Mouse (Mus musculus) intestine, embryonic 16.5 days (tissue): ENCODE results near the gene Gramd4. TPM values are rescaled to one million over a fixed set of nuclear protein-coding genes. Genes with fewer than 3 reads are reported as not detected.

ENCODE experiments used
- ATAC-seq: fragments of 200-750 bp; cut with Nextera tagmentation; 2 replicates; pipeline ENCODE4 v1.8.0; 2017; ENCODE audit warnings: moderate TSS enrichment, moderate library complexity
- H3K27ac ChIP-seq: fragments of 300-500 bp; sonication (generic); 2 replicates; pipeline ENCODE4 v1.5.1; 2014; ENCODE audit warnings: mild to moderate bottlenecking, low read length
- H3K27me3 ChIP-seq: fragments of 300-500 bp; sonication (generic); replicated peaks from 2 replicates; pipeline ENCODE4 v1.6.1; 2014; ENCODE audit warnings: low read length, control low read depth, mixed read lengths; ENCODE audit not compliant: control insufficient read depth, insufficient read depth
- H3K36me3 ChIP-seq: fragments of 300-500 bp; sonication (generic); 2 replicates; pipeline ENCODE4 v1.6.1; 2014; ENCODE audit warnings: low read length, control low read depth; ENCODE audit not compliant: control insufficient read depth, insufficient read depth
- H3K4me1 ChIP-seq: fragments of 300-500 bp; sonication (generic); 2 replicates; pipeline ENCODE4 v1.6.1; 2014; ENCODE audit warnings: low read length, control low read depth, mixed read lengths; ENCODE audit not compliant: control insufficient read depth, insufficient read depth
- H3K4me2 ChIP-seq: fragments of 300-500 bp; sonication (generic); 2 replicates; pipeline ENCODE4 v1.6.1; 2014; ENCODE audit warnings: low read depth, low read length, control low read depth
- H3K4me3 ChIP-seq: fragments of 300-500 bp; sonication (generic); 2 replicates; pipeline ENCODE4 v1.5.1; 2014; ENCODE audit warnings: mild to moderate bottlenecking, low read length
- H3K9ac ChIP-seq: fragments of 300-500 bp; sonication (generic); 2 replicates; pipeline ENCODE4 v1.6.1; 2014; ENCODE audit warnings: low read depth, low read length
- H3K9me3 ChIP-seq: fragments of 300-500 bp; sonication (generic); 2 replicates; pipeline ENCODE4 v1.6.1; 2016; ENCODE audit warnings: low read length, control low read depth; ENCODE audit not compliant: control insufficient read depth
- WGBS: fragments of 180-500 bp; shearing (Covaris S2); extraction: QIAGEN DNeasy Blood & Tissue Kit; methylation state at CpG from one replicate; pipeline ENCODE4 v1.1.7; 2014; 5-methylcytosine and 5-hydroxymethylcytosine counted together
- polyA plus RNA-seq: library from polyadenylated mRNA; unstranded; fragments of >200 nt; fragmentation: Nextera tagmentation; extraction: Ambion mirVana; gene quantifications from 2 replicates; pipeline ENCODE4 v1.2.1, GENCODE M21; 2015

Gramd4 gene
- polyA plus RNA-seq, 1 experiment from 2014 or later = 9.1 TPM

- WGBS = 33% methylated on average over 10 of the region's 10 CpGs
- Histone ChIP-seq H3K27me3 (no peaks in the 10 kb centered on the region), H3K9ac (no peak overlapping the region), H3K4me2 (no peak overlapping the region), H3K36me3 (no peaks in the 10 kb centered on the region), H3K4me1 (peaks cover 27% of the 10 kb centered on the region), H3K9me3 (no peaks in the 10 kb centered on the region), H3K27ac (no peak overlapping the region), H3K4me3 (no peak overlapping the region)
- ATAC-seq = peak; percentile 19; the same call in 1 of the 2 replicates
These were observed 55.3 kb downstream of the Gramd4 start for GRCm38 (mm10) chr15:86112707-86113341.

GRCm38 (mm10) chr15:86113342-86113710, 55.8 kb downstream of the Gramd4 start:
- H3K4me2 ChIP-seq = no peak overlapping the region
- H3K9me3 ChIP-seq = no peaks in the 10 kb centered on the region
- no peak overlapping the region for H3K9ac ChIP-seq
- WGBS = 11% methylated on average over 9 of the region's 9 CpGs
- peaks cover 27% of the 10 kb centered on the region for H3K4me1 ChIP-seq
- no peak overlapping the region for H3K27ac ChIP-seq
- peak; percentile 45 for ATAC-seq
- no peak overlapping the region for H3K4me3 ChIP-seq
- H3K27me3 ChIP-seq = no peaks in the 10 kb centered on the region
- H3K36me3 ChIP-seq = no peaks in the 10 kb centered on the region

GRCm38 (mm10) chr15:86116421-86116820, 58.9 kb downstream of the Gramd4 start:
- no peak for ATAC-seq
- Histone ChIP-seq H3K9ac (no peak overlapping the region), H3K9me3 (no peaks in the 10 kb centered on the region), H3K36me3 (no peaks in the 10 kb centered on the region), H3K27me3 (no peaks in the 10 kb centered on the region), H3K4me3 (no peak overlapping the region), H3K27ac (no peak overlapping the region), H3K4me1 (peaks cover 27% of the 10 kb centered on the region), H3K4me2 (no peak overlapping the region)
- 54% methylated on average over 5 of the region's 5 CpGs for WGBS

GRCm38 (mm10) chr15:86117115-86118100, 59.9 kb downstream of the Gramd4 start:
- peaks cover 2% of the 10 kb centered on the region; the same call in 1 of the 2 replicates for H3K36me3 ChIP-seq
- H3K9ac ChIP-seq = no peak overlapping the region
- WGBS = 67% methylated on average over 14 of the region's 15 CpGs
- H3K4me3 ChIP-seq = no peak overlapping the region
- peaks cover 25% of the 10 kb centered on the region for H3K4me1 ChIP-seq
- H3K27me3 ChIP-seq = no peaks in the 10 kb centered on the region
- H3K4me2 ChIP-seq = no peak overlapping the region
- H3K9me3 ChIP-seq = no peaks in the 10 kb centered on the region
- ATAC-seq = no peak
- no peak overlapping the region for H3K27ac ChIP-seq

GRCm38 (mm10) chr15:86119186-86119585, 61.7 kb downstream of the Gramd4 start:
- no peaks in the 10 kb centered on the region for H3K27me3 ChIP-seq
- WGBS = 85% methylated on average over 7 of the region's 7 CpGs
- ATAC-seq = no peak
- H3K4me2 ChIP-seq = no peak overlapping the region
- H3K4me3 ChIP-seq = no peak overlapping the region
- H3K36me3 ChIP-seq = peaks cover 6% of the 10 kb centered on the region; the same call in 1 of the 2 replicates
- H3K9ac ChIP-seq = no peak overlapping the region
- no peaks in the 10 kb centered on the region for H3K9me3 ChIP-seq
- no peak overlapping the region for H3K27ac ChIP-seq
- H3K4me1 ChIP-seq = peaks cover 11% of the 10 kb centered on the region; the same call in 1 of the 2 replicates

- no peak overlapping the region for H3K9ac ChIP-seq
- H3K27ac ChIP-seq = no peak overlapping the region
- no peak for ATAC-seq
- no peaks in the 10 kb centered on the region for H3K4me1 ChIP-seq
- no peak overlapping the region for H3K4me2 ChIP-seq
- WGBS = 86% methylated on average over 9 of the region's 9 CpGs
- H3K27me3 ChIP-seq = no peaks in the 10 kb centered on the region
- H3K4me3 ChIP-seq = no peak overlapping the region
- H3K36me3 ChIP-seq = peaks cover 11% of the 10 kb centered on the region
- no peaks in the 10 kb centered on the region for H3K9me3 ChIP-seq
These were observed 64.9 kb downstream of the Gramd4 start for GRCm38 (mm10) chr15:86122261-86122949.

- no peak for ATAC-seq
- no peaks in the 10 kb centered on the region for H3K9me3 ChIP-seq
- H3K4me2 ChIP-seq = no peak overlapping the region
- no peak overlapping the region for H3K9ac ChIP-seq
- H3K36me3 ChIP-seq = peaks cover 18% of the 10 kb centered on the region
- WGBS = 85% methylated on average over 4 of the region's 4 CpGs
- no peaks in the 10 kb centered on the region for H3K4me1 ChIP-seq
- no peak overlapping the region for H3K27ac ChIP-seq
- H3K4me3 ChIP-seq = no peak overlapping the region
- H3K27me3 ChIP-seq = no peaks in the 10 kb centered on the region
These were observed 65.9 kb downstream of the Gramd4 start for GRCm38 (mm10) chr15:86123409-86123808.

- peak; percentile 68 for ATAC-seq
- Histone ChIP-seq H3K27me3 (no peaks in the 10 kb centered on the region), H3K27ac (no peak overlapping the region), H3K36me3 (peaks cover 18% of the 10 kb centered on the region), H3K4me1 (no peaks in the 10 kb centered on the region), H3K9ac (no peak overlapping the region), H3K4me2 (no peak overlapping the region), H3K9me3 (no peaks in the 10 kb centered on the region), H3K4me3 (no peak overlapping the region)
- WGBS = 43% methylated on average over 1 of the region's 1 CpGs
These were observed 66.9 kb downstream of the Gramd4 start for GRCm38 (mm10) chr15:86124359-86124758.

GRCm38 (mm10) chr15:86129036-86129435, 71.5 kb downstream of the Gramd4 start:
- no peaks in the 10 kb centered on the region for H3K27me3 ChIP-seq
- H3K4me2 ChIP-seq = no peak overlapping the region
- H3K4me1 ChIP-seq = no peaks in the 10 kb centered on the region
- H3K27ac ChIP-seq = no peak overlapping the region
- no peak for ATAC-seq
- H3K36me3 ChIP-seq = peaks cover 20% of the 10 kb centered on the region
- 86% methylated on average over 3 of the region's 3 CpGs for WGBS
- no peak overlapping the region for H3K4me3 ChIP-seq
- H3K9me3 ChIP-seq = no peaks in the 10 kb centered on the region
- H3K9ac ChIP-seq = no peak overlapping the region
